Mouse (Mus musculus) hindbrain, embryonic 11.5 days (tissue): ENCODE measurements around the gene Kcns1. TPM values are rescaled to one million over a fixed set of nuclear protein-coding genes. Genes with fewer than 3 reads are reported as not detected.

ENCODE experiments used
- ATAC-seq: fragments of 200-750 bp; cut with Nextera tagmentation; 2 replicates; pipeline ENCODE4 v1.8.0; 2017; ENCODE audit warnings: mild to moderate bottlenecking, moderate TSS enrichment, moderate library complexity; ENCODE audit not compliant: low FRiP score
- DNase-seq: peaks from one replicate; pipeline ENCODE4 v3.0.0-alpha.2; 2015; ENCODE audit warnings: low spot score
- H3K27ac ChIP-seq: fragments of 300-500 bp; sonication (generic); 2 replicates; pipeline ENCODE4 v1.5.1; 2014; ENCODE audit warnings: mild to moderate bottlenecking, low read depth, low read length
- H3K27me3 ChIP-seq: fragments of 300-500 bp; sonication (generic); 2 replicates; pipeline ENCODE4 v1.6.1; 2014; ENCODE audit warnings: mild to moderate bottlenecking, low read length, moderate library complexity, mixed read lengths; ENCODE audit not compliant: control insufficient read depth, insufficient read depth
- H3K36me3 ChIP-seq: fragments of 300-500 bp; sonication (generic); 2 replicates; pipeline ENCODE4 v1.6.1; 2014; ENCODE audit warnings: mild to moderate bottlenecking, low read length, moderate library complexity, mixed read lengths; ENCODE audit not compliant: control insufficient read depth, insufficient read depth
- H3K4me1 ChIP-seq: fragments of 300-500 bp; sonication (generic); replicated peaks from 2 replicates; pipeline ENCODE4 v1.6.1; 2014; ENCODE audit warnings: low read length, mixed read lengths; ENCODE audit not compliant: control insufficient read depth, insufficient read depth
- H3K4me2 ChIP-seq: fragments of 300-500 bp; sonication (generic); replicated peaks from 2 replicates; pipeline ENCODE4 v1.6.1; 2014; ENCODE audit warnings: mild to moderate bottlenecking, low read depth, low read length
- H3K4me3 ChIP-seq: fragments of 300-500 bp; sonication (generic); 2 replicates; pipeline ENCODE4 v1.5.1; 2014; ENCODE audit warnings: low read depth, low read length
- H3K9ac ChIP-seq: fragments of 300-500 bp; sonication (generic); 2 replicates; pipeline ENCODE4 v1.6.1; 2014; ENCODE audit warnings: low read depth, low read length
- H3K9me3 ChIP-seq: fragments of 300-500 bp; sonication (generic); 2 replicates; pipeline ENCODE4 v1.6.1; 2016; ENCODE audit warnings: low read length; ENCODE audit not compliant: control insufficient read depth
- WGBS: fragments of 180-500 bp; shearing (Covaris S2); extraction: QIAGEN DNeasy Blood & Tissue Kit; methylation state at CpG from one replicate; pipeline ENCODE4 v1.1.7; 2014; 5-methylcytosine and 5-hydroxymethylcytosine counted together
- polyA plus RNA-seq: library from polyadenylated mRNA; unstranded; fragments of >200 nt; fragmentation: Nextera tagmentation; extraction: Ambion mirVana; gene quantifications from 2 replicates; pipeline ENCODE4 v1.2.1, GENCODE M21; 2014

Kcns1 gene
- polyA plus RNA-seq, 1 experiment from 2014 or later, result not detected

DNA sequence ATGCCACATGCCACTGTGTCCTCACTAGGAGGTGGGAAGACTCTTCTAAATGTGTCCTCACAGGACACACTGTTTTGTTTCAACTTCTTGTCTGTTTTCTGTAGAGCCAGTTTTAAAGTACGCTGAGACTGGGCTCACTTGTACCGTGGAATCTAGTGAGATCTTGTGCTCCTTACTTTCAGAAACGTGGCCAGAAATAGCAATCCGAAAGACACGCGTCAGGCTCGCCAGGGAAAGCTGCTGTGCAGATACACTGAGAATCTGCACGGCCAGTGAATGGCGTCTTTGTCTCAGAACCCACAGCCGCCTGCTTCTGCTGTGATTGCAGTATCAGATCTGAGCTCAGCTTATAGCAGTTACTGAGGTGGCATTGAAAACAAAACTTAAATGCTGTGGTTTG, 28.9 kb downstream of the Kcns1 start:
- H3K4me3 ChIP-seq, result no peak overlapping the region
- no peaks in the 10 kb centered on the region for H3K9me3 ChIP-seq
- H3K27ac ChIP-seq, result no peak overlapping the region; the same call in 1 of the 2 replicates
- 66% methylated on average over 10 of the region's 10 CpGs for WGBS
- ATAC-seq (no peak), DNase-seq (no peak)
- H3K4me1 ChIP-seq, result no peaks in the 10 kb centered on the region
- no peak overlapping the region for H3K9ac ChIP-seq
- H3K4me2 ChIP-seq, result no peak overlapping the region
- no peaks in the 10 kb centered on the region for H3K27me3 ChIP-seq
- no peaks in the 10 kb centered on the region for H3K36me3 ChIP-seq

- Histone ChIP-seq H3K9me3 (no peaks in the 10 kb centered on the region), H3K4me3 (no peak overlapping the region), H3K4me2 (no peak overlapping the region), H3K27me3 (no peaks in the 10 kb centered on the region), H3K4me1 (no peaks in the 10 kb centered on the region), H3K36me3 (no peaks in the 10 kb centered on the region), H3K9ac (0 out of 2 replicates have a peak overlapping the region, but pooled peaks have one; percentile 17), H3K27ac (no peak overlapping the region)
- WGBS, result 76% methylated on average over 6 of the region's 6 CpGs
- DNase-seq (no peak), ATAC-seq (no peak)
Measured at GRCm38 (mm10) chr2:164137754-164138153, 33.2 kb downstream of the Kcns1 start.

GRCm38 (mm10) chr2:164136393-164136792, 34.5 kb downstream of the Kcns1 start:
- Histone ChIP-seq H3K27ac (no peak overlapping the region), H3K9ac (no peak overlapping the region), H3K27me3 (no peaks in the 10 kb centered on the region), H3K36me3 (no peaks in the 10 kb centered on the region), H3K4me3 (no peak overlapping the region), H3K4me2 (no peak overlapping the region), H3K9me3 (no peaks in the 10 kb centered on the region), H3K4me1 (no peaks in the 10 kb centered on the region)
- no peak for DNase-seq
- WGBS, result 45% methylated on average over 2 of the region's 2 CpGs
- ATAC-seq, result no peak

DNA sequence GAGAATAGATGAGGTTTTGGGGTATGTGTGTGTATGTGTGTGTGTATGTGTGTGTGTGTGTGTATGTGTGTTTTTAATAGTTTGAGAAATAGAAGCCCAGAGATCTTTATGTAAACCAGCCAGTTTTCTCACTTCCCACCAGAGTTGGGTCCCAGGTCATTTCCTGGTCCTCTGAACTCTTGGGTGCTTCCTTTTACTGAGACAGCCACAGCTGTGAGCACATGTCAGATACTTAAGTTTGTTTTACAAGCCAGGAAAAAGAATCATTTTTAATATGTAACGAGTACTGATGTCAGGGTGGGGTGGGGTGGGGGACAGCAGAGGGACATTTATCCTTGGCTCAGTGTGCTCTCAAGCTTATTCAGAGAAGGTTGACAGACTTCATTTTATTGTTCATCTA, 35.5 kb downstream of the Kcns1 start:
- Histone ChIP-seq H3K4me3 (no peak overlapping the region), H3K27ac (no peak overlapping the region), H3K27me3 (no peaks in the 10 kb centered on the region), H3K36me3 (no peaks in the 10 kb centered on the region), H3K4me1 (no peaks in the 10 kb centered on the region), H3K9me3 (no peaks in the 10 kb centered on the region), H3K4me2 (no peak overlapping the region), H3K9ac (no peak overlapping the region)
- 86% methylated on average over 1 of the region's 1 CpGs for WGBS
- ATAC-seq (no peak), DNase-seq (no peak)

DNA sequence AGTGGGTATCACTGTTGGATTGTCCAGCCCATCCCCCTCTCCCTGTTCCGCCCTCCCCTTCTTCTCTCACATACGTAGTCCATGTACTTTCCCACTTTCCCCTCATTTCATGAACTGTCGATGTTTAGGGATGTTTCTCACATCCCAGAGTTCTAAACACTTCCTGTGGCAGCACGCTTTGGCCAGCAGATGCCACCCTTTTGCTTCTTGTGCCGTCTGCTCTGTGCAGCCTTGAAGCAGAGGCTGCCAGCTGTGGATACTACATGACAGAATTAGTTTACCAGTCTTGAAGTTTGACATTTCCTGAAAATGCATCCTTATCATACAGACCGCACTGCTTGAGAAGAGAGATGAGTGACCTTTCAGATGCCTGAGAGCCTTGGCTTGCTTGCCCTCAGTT, 36.4 kb downstream of the Kcns1 start:
- no peak for DNase-seq
- Histone ChIP-seq H3K27ac (no peak overlapping the region), H3K27me3 (no peaks in the 10 kb centered on the region), H3K9me3 (no peaks in the 10 kb centered on the region), H3K4me1 (no peaks in the 10 kb centered on the region), H3K9ac (no peak overlapping the region), H3K4me2 (no peak overlapping the region), H3K36me3 (no peaks in the 10 kb centered on the region), H3K4me3 (no peak overlapping the region)
- no peak for ATAC-seq
- 76% methylated on average over 6 of the region's 6 CpGs for WGBS

DNA sequence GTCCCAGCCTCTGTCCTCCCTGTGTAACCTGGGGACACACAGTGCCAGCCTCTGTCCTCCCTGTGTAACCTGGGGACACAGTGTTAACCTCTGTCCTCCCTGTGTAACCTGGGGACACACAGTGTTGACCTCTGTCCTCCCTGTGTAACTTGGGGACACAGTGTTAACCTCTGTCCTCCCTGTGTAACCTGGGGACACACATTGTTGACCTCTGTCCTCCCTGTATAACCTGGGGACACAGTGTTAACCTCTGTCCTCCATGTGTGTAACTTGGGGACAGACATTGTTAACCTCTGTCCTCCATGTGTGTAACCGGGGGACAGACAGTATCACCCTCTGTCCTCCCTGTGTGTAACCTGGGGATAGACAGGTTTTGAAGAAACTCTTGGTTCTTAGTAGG, 39.3 kb downstream of the Kcns1 start:
- H3K4me1 ChIP-seq, result no peaks in the 10 kb centered on the region
- DNase-seq, result no peak
- no peak overlapping the region for H3K4me2 ChIP-seq
- no peaks in the 10 kb centered on the region for H3K27me3 ChIP-seq
- H3K36me3 ChIP-seq, result no peaks in the 10 kb centered on the region
- H3K27ac ChIP-seq, result no peak overlapping the region
- no peak for ATAC-seq
- no peak overlapping the region for H3K4me3 ChIP-seq
- 93% methylated on average over 1 of the region's 1 CpGs for WGBS
- no peaks in the 10 kb centered on the region for H3K9me3 ChIP-seq
- H3K9ac ChIP-seq, result no peak overlapping the region

DNA sequence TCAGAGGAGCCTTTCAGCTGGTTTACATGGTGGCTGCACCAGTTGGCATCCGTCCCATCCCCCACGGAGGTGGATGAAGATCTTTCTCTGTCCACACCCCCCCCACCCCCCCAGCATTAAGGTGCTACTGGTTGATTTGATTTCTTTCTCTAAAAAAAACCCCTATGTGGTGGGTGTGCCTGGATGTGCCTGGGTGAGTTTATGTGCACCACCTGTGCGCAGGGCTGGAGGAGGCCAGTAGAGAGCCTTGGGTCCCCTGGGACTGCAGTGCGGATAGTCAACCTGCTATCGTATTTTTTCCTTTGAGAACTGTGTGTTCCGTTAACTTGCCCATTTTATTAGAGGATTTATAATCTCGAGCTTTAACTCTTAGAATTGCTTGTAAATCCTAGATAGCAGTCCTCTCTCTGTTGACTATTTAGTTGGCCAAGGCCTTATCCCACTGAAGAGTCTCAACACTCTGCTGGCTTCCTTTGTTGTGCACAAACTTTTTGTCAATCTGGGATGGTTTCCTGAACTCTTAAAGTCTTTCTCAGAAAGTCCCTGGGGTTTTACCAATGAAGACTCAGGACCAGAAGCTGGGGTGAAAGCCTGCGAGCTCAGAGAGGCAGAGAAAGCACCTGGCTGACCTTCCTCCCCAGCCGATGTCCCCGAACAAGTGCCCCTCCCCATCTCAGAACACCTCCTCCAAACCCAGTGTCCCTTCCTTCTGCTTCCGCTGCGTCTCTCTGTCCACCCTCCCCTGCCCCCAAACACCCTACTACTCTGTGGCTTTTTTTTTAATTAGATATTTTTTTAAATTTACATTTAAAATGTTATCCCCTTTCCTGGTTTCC, 42.1 kb downstream of the Kcns1 start:
- Histone ChIP-seq H3K27me3 (no peaks in the 10 kb centered on the region), H3K4me1 (no peaks in the 10 kb centered on the region), H3K36me3 (no peaks in the 10 kb centered on the region), H3K9ac (no peak overlapping the region), H3K27ac (no peak overlapping the region), H3K4me3 (no peak overlapping the region), H3K4me2 (no peak overlapping the region), H3K9me3 (no peaks in the 10 kb centered on the region)
- DNase-seq, result no peak
- no peak for ATAC-seq
- 89% methylated on average over 12 of the region's 12 CpGs for WGBS

GRCm38 (mm10) chr2:164127297-164127696, 43.6 kb downstream of the Kcns1 start:
- H3K4me3 ChIP-seq, result no peak overlapping the region
- WGBS, result 96% methylated on average over 2 of the region's 2 CpGs
- H3K9me3 ChIP-seq, result no peaks in the 10 kb centered on the region
- H3K27me3 ChIP-seq, result no peaks in the 10 kb centered on the region
- no peak overlapping the region for H3K9ac ChIP-seq
- H3K4me1 ChIP-seq, result no peaks in the 10 kb centered on the region
- DNase-seq (no peak), ATAC-seq (no peak)
- no peak overlapping the region for H3K27ac ChIP-seq
- H3K36me3 ChIP-seq, result no peaks in the 10 kb centered on the region
- no peak overlapping the region for H3K4me2 ChIP-seq

GRCm38 (mm10) chr2:164126533-164126955, 44.4 kb downstream of the Kcns1 start:
- Histone ChIP-seq H3K9ac (no peak overlapping the region), H3K27ac (no peak overlapping the region), H3K36me3 (no peaks in the 10 kb centered on the region), H3K4me3 (no peak overlapping the region), H3K9me3 (no peaks in the 10 kb centered on the region), H3K27me3 (no peaks in the 10 kb centered on the region), H3K4me1 (no peaks in the 10 kb centered on the region), H3K4me2 (no peak overlapping the region)
- WGBS, result 83% methylated on average over 13 of the region's 13 CpGs
- ATAC-seq, result no peak
- DNase-seq, result no peak
